Mouse (Mus musculus) kidney, adult 2 months (tissue): ENCODE data around the gene Htra2.

Source experiments
- CTCF ChIP-seq: fragments of 200-500 bp; conservative IDR thresholded peaks from 2 replicates; pipeline ENCODE4 v1.5.1; 2011; ENCODE audit warnings: low read depth, mild to moderate bottlenecking, control low read depth, low read length, moderate library complexity, mixed read lengths; ENCODE audit not compliant: insufficient read depth, insufficient read length
- POLR2A ChIP-seq: fragments of 200-500 bp; IDR thresholded peaks from one replicate; pipeline ENCODE4 v1.6.1; 2011; ENCODE audit warnings: low read depth, low read length, control low read depth

DNA sequence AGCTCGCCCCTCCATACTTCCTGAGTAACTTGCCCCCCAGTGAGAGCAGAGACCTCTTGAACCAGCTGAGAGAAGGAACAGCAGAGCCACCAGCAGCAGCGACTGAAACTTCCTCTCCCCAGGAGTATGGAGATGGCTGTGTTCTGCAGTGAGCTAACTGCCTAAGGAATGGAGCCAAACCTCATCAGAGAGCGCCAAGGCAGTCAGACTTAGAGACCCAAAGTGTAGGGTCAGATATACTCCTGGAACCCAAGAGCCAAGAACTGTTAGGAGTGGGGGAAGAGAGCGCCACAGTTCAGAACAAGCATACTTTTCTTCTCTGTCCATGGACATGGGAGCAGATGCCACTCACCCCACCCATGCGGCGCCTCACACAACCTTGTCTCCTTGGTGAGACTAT, 11.4 kb upstream of the Htra2 start:
- TF ChIP-seq CTCF (no peak), POLR2A (no peak)
